Mouse (Mus musculus) megakaryocyte-erythroid progenitor cell, adult 5 weeks (primary cell): ENCODE measurements around the gene Orm3. TPM values are rescaled to one million over a fixed set of nuclear protein-coding genes. Genes with fewer than 3 reads are reported as not detected.

Experiments used
- polyA plus RNA-seq: library from polyadenylated mRNA; stranded (reverse); fragments of >175 nt; gene quantifications from 2 replicates; pipeline ENCODE4 v1.2.3, GENCODE M21; 2012

Gene Orm3
- polyA plus RNA-seq = 0.07 TPM in 1 of 2 replicates, not detected in the other

DNA sequence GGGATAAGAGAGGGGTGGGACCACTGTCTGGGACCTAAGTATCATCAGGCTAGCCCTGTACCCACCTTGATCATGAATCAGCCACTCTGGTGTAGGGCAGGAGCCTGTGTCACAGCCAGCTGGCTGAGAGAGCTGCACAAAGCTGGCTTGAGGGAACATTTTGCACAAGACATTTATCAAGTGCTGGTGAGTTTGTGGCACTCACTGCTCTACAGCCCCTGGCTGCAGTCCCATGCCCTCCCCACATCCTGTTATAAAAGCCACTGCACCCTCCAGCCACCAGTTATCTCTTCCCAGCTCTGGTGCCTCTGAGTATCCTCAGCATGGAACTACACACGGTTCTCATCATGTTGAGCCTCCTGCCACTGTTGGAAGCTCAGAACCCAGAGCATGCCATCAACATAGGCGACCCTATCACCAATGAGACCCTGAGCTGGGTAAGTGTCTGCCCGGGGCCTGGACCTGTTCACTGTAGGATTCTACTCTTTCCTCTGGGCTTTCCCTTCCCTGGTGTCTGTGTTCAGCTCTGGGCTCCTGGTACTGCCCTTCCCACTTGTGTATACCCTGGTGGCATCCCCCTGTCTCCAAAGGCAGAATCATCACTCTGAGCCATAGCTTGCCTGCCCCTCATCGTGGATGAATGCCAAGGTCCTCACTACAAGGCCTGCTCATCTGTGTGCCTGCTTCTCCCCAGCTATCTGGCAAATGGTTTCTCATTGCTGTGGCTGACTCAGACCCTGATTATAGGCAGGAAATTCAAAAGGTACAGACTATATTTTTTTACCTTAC, at the start of gene Orm3:
Orm3 (plus strand) TSS at position 286 of the 789 bp plus-strand sequence.

DNA sequence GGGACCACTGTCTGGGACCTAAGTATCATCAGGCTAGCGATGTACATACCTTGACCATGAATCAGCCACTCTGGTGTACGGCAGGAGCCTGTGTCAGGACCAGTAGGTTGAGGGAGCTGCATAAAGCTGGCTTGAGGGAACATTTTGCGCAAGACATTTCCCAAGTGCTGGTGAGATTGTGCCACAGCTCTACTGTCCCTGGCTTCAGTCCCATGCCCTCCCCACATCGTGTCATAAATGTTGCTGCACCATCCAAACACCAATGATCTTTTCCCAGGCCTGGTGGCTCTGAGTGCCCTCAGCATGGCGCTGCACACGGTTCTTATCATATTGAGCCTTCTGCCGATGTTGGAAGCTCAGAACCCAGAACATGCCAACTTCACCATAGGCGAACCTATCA, 11.7 kb upstream of the Orm3 start, which contains the start of gene Orm1:
Orm1 (plus strand) TSS at position 266 of the 400 bp plus-strand sequence.

DNA sequence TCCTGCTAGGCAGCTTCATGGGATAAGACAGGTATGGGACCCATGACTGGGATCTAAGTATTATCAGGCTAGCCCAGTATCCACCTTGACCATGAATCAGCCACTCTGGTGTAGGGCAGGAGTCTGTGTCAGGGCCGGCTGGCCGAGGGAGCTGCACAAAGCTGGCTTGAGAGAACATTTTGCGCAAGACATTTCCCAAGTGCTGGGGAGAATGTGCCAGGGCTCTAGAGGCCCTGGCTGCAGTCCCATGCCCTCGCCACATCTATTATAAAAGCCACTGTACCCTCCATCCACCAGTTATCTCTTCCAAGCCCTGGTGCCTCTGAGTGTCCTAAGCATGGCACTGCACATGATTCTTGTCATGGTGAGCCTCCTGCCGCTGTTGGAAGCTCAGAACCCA, 6.2 kb downstream of the Orm3 start, which contains the start of gene Orm2:
Orm2 (plus strand) TSS at position 300 of the 400 bp plus-strand sequence.

DNA sequence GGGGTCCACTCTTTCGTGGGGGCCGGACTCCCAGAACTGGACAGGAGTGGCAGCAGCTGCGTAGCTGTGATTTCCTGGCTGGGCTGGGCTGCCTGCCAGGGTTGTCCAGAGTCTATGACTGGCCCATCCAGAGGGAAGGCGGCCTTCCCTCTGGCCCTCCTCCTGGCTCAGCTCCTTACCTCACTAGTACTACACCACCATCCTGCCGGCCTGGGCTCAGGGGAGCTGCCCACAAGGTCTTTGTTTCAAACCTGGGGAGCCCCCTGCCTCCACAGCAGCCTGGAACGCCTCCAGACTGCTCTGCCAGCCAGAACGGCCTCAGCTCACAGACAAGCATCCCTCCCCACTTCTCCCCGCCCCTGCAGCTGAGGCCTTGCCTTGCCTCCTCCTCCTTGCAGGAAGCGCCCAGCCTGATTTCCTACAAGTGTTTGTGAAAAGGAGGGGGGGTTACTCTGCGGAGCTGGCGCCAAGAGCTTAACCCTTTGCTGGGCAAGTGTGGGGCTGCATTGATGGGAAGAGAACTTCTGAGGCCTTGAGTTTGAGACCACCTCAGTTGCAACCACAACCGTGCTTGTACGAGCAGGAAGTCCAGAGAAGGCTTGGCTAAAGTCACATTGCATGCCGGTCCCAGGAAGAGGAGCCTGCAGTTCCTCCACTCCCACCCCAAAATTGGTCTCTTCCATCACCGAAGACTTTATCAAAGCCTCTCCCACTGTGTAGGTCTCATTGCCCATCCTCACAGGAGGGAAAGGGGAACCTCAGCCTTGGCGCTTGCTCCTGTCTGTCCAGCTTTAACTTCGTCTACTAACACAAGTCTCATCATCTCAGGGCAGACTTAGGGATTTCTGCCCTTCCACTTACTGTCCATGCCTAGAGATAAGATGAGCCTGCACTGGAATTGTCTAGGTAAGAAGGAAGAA, 47.3 kb downstream of the Orm3 start, which contains the start of gene Akna:
Akna (minus strand) TSS at position 315 of the 920 bp plus-strand sequence.

Other genes with a start within 250 kb of the Orm3 start
- 0.51 and 1.6 TPM in 2 replicates for gene Ambp, start 201.4 kb upstream of the Orm3 start, polyA plus RNA-seq
- gene Kif12, start 184.0 kb upstream of the Orm3 start, polyA plus RNA-seq = not detected in 2 replicates
- 0.81 and 1.4 TPM in 2 replicates for gene Col27a1, start 142.2 kb upstream of the Orm3 start, polyA plus RNA-seq
- 0.23 and 1.4 TPM in 2 replicates for gene Orm1, start 11.6 kb upstream of the Orm3 start, polyA plus RNA-seq
- not detected in 2 replicates for gene Orm2, start 6.3 kb downstream of the Orm3 start, polyA plus RNA-seq
- gene Akna, start 47.2 kb downstream of the Orm3 start, polyA plus RNA-seq = 61.6 and 76.7 TPM in 2 replicates
- gene Whrn, start 139.8 kb downstream of the Orm3 start, polyA plus RNA-seq = 11.8 and 14.1 TPM in 2 replicates
- 105 and 115 TPM in 2 replicates for gene Atp6v1g1, start 188.6 kb downstream of the Orm3 start, polyA plus RNA-seq
- gene Tmem268, start 202.6 kb downstream of the Orm3 start, polyA plus RNA-seq = 4.7 and 7.0 TPM in 2 replicates
- gene Gm11213, start 249.1 kb downstream of the Orm3 start, polyA plus RNA-seq = not detected in 2 replicates